Mouse (Mus musculus) ES-E14 (cell line): ENCODE measurements at regions not wholly inside any gene's neighbourhood (a gene's known extent, or its start where the extent isn't known, plus 50 kb on each side); places are given as distances from the start of the nearest gene placed in this dataset.

ENCODE experiments used
- DNase-seq: peaks from one replicate; pipeline ENCODE4 v3.0.0-alpha.2; 2013; ENCODE audit warnings: low read depth, low spot score
- H3K27ac ChIP-seq: 2 replicates; pipeline ENCODE4 v1.5.1; 2012; ENCODE audit warnings: low read depth, mild to moderate bottlenecking, low read length, moderate library complexity, mixed read lengths; ENCODE audit not compliant: poor library complexity, insufficient read depth, severe bottlenecking
- H3K36me3 ChIP-seq: 2 replicates; pipeline ENCODE4 v1.6.1; 2012; ENCODE audit warnings: mild to moderate bottlenecking, low read length, moderate library complexity, mixed read lengths; ENCODE audit not compliant: control insufficient read depth, poor library complexity, insufficient read depth, severe bottlenecking
- H3K4me1 ChIP-seq, 2 experiments: fragments of 150-350 bp in 1 of 2; sonication (generic) in 1 of 2; 2 replicates each; pipeline ENCODE4 v1.6.1; 2012; ENCODE audit warnings: low read length in 2 of 2, mild to moderate bottlenecking in 1 of 2, mixed read lengths in 1 of 2; ENCODE audit not compliant: control insufficient read depth in 2 of 2, insufficient read depth in 2 of 2, poor library complexity in 1 of 2
- H3K4me3 ChIP-seq, 2 experiments: fragments of 150-350 bp in 1 of 2; sonication (generic) in 1 of 2; 2 replicates each; pipeline ENCODE4 v1.5.1; 2012; ENCODE audit warnings: low read length in 2 of 2, low read depth in 1 of 2, mild to moderate bottlenecking in 1 of 2, mixed read lengths in 1 of 2; ENCODE audit not compliant: insufficient read depth in 1 of 2, poor library complexity in 1 of 2, severe bottlenecking in 1 of 2
- H3K9ac ChIP-seq: 2 replicates; pipeline ENCODE4 v1.6.1; 2012; ENCODE audit warnings: low read depth, mild to moderate bottlenecking, low read length, mixed read lengths; ENCODE audit not compliant: poor library complexity, insufficient read depth, severe bottlenecking
- H3K9me3 ChIP-seq: fragments of 150-350 bp; sonication (generic); 2 replicates; pipeline ENCODE4 v1.6.1; 2012; ENCODE audit warnings: low read depth, mild to moderate bottlenecking, low read length; ENCODE audit not compliant: control insufficient read depth, insufficient read depth
- CHD2 ChIP-seq: IDR thresholded peaks from 2 replicates; pipeline ENCODE4 v1.6.1; 2014; ENCODE audit warnings: mild to moderate bottlenecking, low read depth, low read length, inconsistent platforms
- HCFC1 ChIP-seq: IDR thresholded peaks from 2 replicates; pipeline ENCODE4 v1.6.1; 2012; ENCODE audit warnings: low read length, inconsistent platforms, borderline replicate concordance; ENCODE audit not compliant: insufficient read depth
- MAFK ChIP-seq: IDR thresholded peaks from 2 replicates; pipeline ENCODE4 v1.6.1; 2014; ENCODE audit warnings: mild to moderate bottlenecking, low read depth, low read length, inconsistent platforms; ENCODE audit not compliant: insufficient read depth
- ZC3H11A ChIP-seq: IDR thresholded peaks from 2 replicates; pipeline ENCODE4 v1.6.1; 2012; ENCODE audit warnings: low read depth, mild to moderate bottlenecking, inconsistent platforms, low read length, borderline replicate concordance
- ZNF384 ChIP-seq: IDR thresholded peaks from 2 replicates; pipeline ENCODE4 v1.6.1; 2012; ENCODE audit warnings: low read depth, low read length, inconsistent platforms
- in situ Hi-C, 2 experiments: fragments of 600-800 bp; cut with MboI; formaldehyde crosslinking; loops; one replicate each; pipeline ENCODE4 v1.15.1; 2025; ENCODE audit warnings: low sequenced_read_pairs in 2 of 2, inconsistent platforms in 1 of 2; ENCODE audit not compliant: unreplicated experiment in 2 of 2

- in situ Hi-C loops = no loop called here
- no peak for DNase-seq
- no peaks in the 10 kb centered on the region for H3K4me1 ChIP-seq
Observed at GRCm38 (mm10) chr6:52424440-52424839, 111.1 kb downstream of the Evx1 start.

GRCm38 (mm10) chr6:52425082-52425481 is 111.8 kb downstream of the Evx1 start:
- DNase-seq = no peak
- Histone ChIP-seq H3K4me1 (no peaks in the 10 kb centered on the region), H3K9ac (no peak overlapping the region), H3K27ac (no peak overlapping the region), H3K36me3 (no peaks in the 10 kb centered on the region), H3K9me3 (no peaks in the 10 kb centered on the region), H3K4me3 (no peak overlapping the region)
- in situ Hi-C loops = no loop called here
- no peak for TF ChIP-seq ZC3H11A
- TF ChIP-seq ZNF384 = no peak

More at GRCm38 (mm10) chr6:52424440-52424839, 111.1 kb downstream of the Evx1 start:
- TF ChIP-seq HCFC1 (no peak), CHD2 (no peak), MAFK (no peak), ZC3H11A (no peak), ZNF384 (no peak)
- no peak overlapping the region for H3K27ac ChIP-seq
- H3K9ac ChIP-seq = no peak overlapping the region
- H3K4me3 ChIP-seq = no peak overlapping the region
- no peaks in the 10 kb centered on the region for H3K9me3 ChIP-seq
- no peaks in the 10 kb centered on the region for H3K36me3 ChIP-seq

GRCm38 (mm10) chr6:52428489-52429203 is 115.3 kb downstream of the Evx1 start:
- in situ Hi-C loops = no loop called here
- no peak for DNase-seq

GRCm38 (mm10) chr6:52429204-52429552 is 115.9 kb downstream of the Evx1 start:
- DNase-seq = no peak
- TF ChIP-seq ZC3H11A (no peak), MAFK (no peak), HCFC1 (no peak), CHD2 (no peak), ZNF384 (no peak)
- Histone ChIP-seq H3K27ac (no peak overlapping the region), H3K9me3 (no peaks in the 10 kb centered on the region), H3K36me3 (no peaks in the 10 kb centered on the region), H3K4me1 (peaks cover 0 to 4% of the 10 kb centered on the region in 2 experiments; a peak in 2 of 4 replicates), H3K4me3 (no peak overlapping the region), H3K9ac (no peak overlapping the region)
- in situ Hi-C loops = no loop called here

More at GRCm38 (mm10) chr6:52428489-52429203, 115.3 kb downstream of the Evx1 start:
- no peak overlapping the region for H3K4me3 ChIP-seq
- peaks cover 0 to 4% of the 10 kb centered on the region in 2 experiments; a peak in 2 of 4 replicates for H3K4me1 ChIP-seq
- no peaks in the 10 kb centered on the region for H3K9me3 ChIP-seq
- no peak overlapping the region for H3K27ac ChIP-seq
- TF ChIP-seq MAFK = no peak
- no peak for TF ChIP-seq CHD2
- no peak for TF ChIP-seq ZC3H11A
- TF ChIP-seq ZNF384 = no peak
- TF ChIP-seq HCFC1 = no peak
- H3K36me3 ChIP-seq = no peaks in the 10 kb centered on the region
- H3K9ac ChIP-seq = no peak overlapping the region

- Histone ChIP-seq H3K27ac (no peak overlapping the region), H3K36me3 (no peaks in the 10 kb centered on the region), H3K4me1 (peaks cover 3 to 7% of the 10 kb centered on the region in 2 experiments; a peak in 2 of 4 replicates), H3K9me3 (no peaks in the 10 kb centered on the region), H3K4me3 (no peak overlapping the region), H3K9ac (no peak overlapping the region)
- DNase-seq = no peak
- in situ Hi-C loops = no loop called here
- TF ChIP-seq MAFK = no peak
- peak; percentile 62; the same call in 1 of the 2 replicates for TF ChIP-seq HCFC1
- TF ChIP-seq CHD2 = no peak
- no peak for TF ChIP-seq ZC3H11A
- no peak for TF ChIP-seq ZNF384
Observed at GRCm38 (mm10) chr6:52433234-52433633, 119.9 kb downstream of the Evx1 start.
